Mouse (Mus musculus) heart, embryonic 15.5 days (tissue): Measurements from ENCODE around the gene Phc1. TPM values are rescaled to one million over a fixed set of nuclear protein-coding genes. Genes with fewer than 3 reads are reported as not detected.
A peak's percentile ranks its signal among the peaks of the same experiment; 100 is the strongest.

ENCODE experiments used
- ATAC-seq: fragments of 200-750 bp; cut with Nextera tagmentation; replicated peaks from 2 replicates; pipeline ENCODE4 v1.8.0; 2017; ENCODE audit warnings: low read depth, moderate TSS enrichment; ENCODE audit not compliant: insufficient number of reproducible peaks, insufficient read depth, low FRiP score
- H3K27ac ChIP-seq: fragments of 300-500 bp; sonication (generic); 2 replicates; pipeline ENCODE4 v1.5.1; 2015; ENCODE audit warnings: mild to moderate bottlenecking, inconsistent platforms
- H3K27me3 ChIP-seq: fragments of 300-500 bp; sonication (generic); 2 replicates; pipeline ENCODE4 v1.6.1; 2015; ENCODE audit warnings: inconsistent platforms
- H3K36me3 ChIP-seq: fragments of 300-500 bp; sonication (generic); 2 replicates; pipeline ENCODE4 v1.6.1; 2015; ENCODE audit warnings: mild to moderate bottlenecking, inconsistent platforms
- H3K4me1 ChIP-seq: fragments of 300-500 bp; sonication (generic); replicated peaks from 2 replicates; pipeline ENCODE4 v1.6.1; 2015; ENCODE audit warnings: inconsistent platforms
- H3K4me2 ChIP-seq: fragments of 300-500 bp; sonication (generic); 2 replicates; pipeline ENCODE4 v1.6.1; 2015; ENCODE audit warnings: inconsistent platforms, mild to moderate bottlenecking, moderate library complexity
- H3K4me3 ChIP-seq: fragments of 300-500 bp; sonication (generic); 2 replicates; pipeline ENCODE4 v1.5.1; 2015; ENCODE audit warnings: mild to moderate bottlenecking, inconsistent platforms
- H3K9ac ChIP-seq: fragments of 300-500 bp; sonication (generic); 2 replicates; pipeline ENCODE4 v1.6.1; 2015; ENCODE audit warnings: mild to moderate bottlenecking, inconsistent platforms
- H3K9me3 ChIP-seq: fragments of 300-500 bp; sonication (generic); replicated peaks from 2 replicates; pipeline ENCODE4 v1.6.1; 2016; ENCODE audit warnings: inconsistent platforms
- WGBS: fragments of 180-500 bp; shearing (Covaris S2); methylation state at CpG from one replicate; pipeline ENCODE4 v1.1.7; 2015; ENCODE audit warnings: mixed read lengths; 5-methylcytosine and 5-hydroxymethylcytosine counted together
- polyA plus RNA-seq: library from polyadenylated mRNA; unstranded; fragments of >200 nt; fragmentation: Nextera tagmentation; extraction: Ambion mirVana; gene quantifications from 2 replicates; pipeline ENCODE4 v1.2.1, GENCODE M21; 2015

Phc1 gene
- polyA plus RNA-seq, 1 experiment from 2014 or later: 8.5 TPM

DNA sequence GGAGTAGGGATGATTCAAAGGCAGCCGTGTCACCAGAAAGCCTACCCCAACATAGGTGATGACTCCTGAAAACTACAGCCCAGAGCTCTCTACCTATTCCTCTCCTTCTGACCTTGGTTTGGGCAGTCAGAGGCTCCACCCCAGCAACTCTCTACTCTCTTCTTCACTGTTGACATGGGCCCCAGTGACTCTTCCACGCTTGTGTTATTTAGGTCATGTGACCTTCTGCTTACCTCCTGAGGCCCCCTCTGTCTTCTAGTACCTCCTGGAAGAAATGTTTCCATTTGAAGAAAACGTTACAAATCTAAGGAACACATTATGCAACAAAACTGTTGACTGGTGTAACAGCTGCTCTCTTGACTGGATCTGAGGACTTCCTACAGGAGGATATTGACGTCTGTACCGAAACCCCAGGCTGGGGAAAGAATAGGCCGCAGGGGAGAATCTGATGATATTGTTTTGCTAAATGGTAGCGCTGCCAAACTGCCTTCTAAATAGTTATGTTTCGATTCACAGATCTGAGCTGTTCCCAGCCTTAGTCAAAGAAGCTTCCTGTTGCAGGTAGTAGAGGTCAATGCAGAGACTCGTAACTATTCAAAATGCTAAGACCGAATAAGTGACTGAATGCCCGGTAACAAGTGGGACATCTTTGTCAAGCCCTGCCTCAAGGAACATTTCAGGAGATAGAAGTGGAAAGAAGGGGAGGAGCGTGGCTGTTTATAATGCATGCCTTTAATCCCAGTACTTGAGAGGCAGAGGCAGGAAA lies 35.4 kb downstream of the Phc1 start:
- ATAC-seq: no peak
- peaks cover 9% of the 10 kb centered on the region for H3K4me1 ChIP-seq
- 79% methylated on average over 12 of the region's 12 CpGs for WGBS
- H3K27ac ChIP-seq: no peak overlapping the region
- H3K27me3 ChIP-seq: no peaks in the 10 kb centered on the region
- H3K4me2 ChIP-seq: no peak overlapping the region
- no peak overlapping the region for H3K4me3 ChIP-seq
- H3K9ac ChIP-seq: no peak overlapping the region
- H3K36me3 ChIP-seq: no peaks in the 10 kb centered on the region
- no peaks in the 10 kb centered on the region for H3K9me3 ChIP-seq

- H3K36me3 ChIP-seq: no peaks in the 10 kb centered on the region
- ATAC-seq: no peak
- no peak overlapping the region for H3K27ac ChIP-seq
- no peak overlapping the region for H3K9ac ChIP-seq
- 33% methylated on average over 6 of the region's 6 CpGs for WGBS
- no peaks in the 10 kb centered on the region for H3K9me3 ChIP-seq
- H3K27me3 ChIP-seq: no peaks in the 10 kb centered on the region
- peak overlapping the region; percentile 45; the same call in 1 of the 2 replicates for H3K4me2 ChIP-seq
- H3K4me1 ChIP-seq: peaks cover 3% of the 10 kb centered on the region; the same call in 1 of the 2 replicates
- no peak overlapping the region for H3K4me3 ChIP-seq
Measured at GRCm38 (mm10) chr6:122304355-122304754, 36.0 kb downstream of the Phc1 start.

DNA sequence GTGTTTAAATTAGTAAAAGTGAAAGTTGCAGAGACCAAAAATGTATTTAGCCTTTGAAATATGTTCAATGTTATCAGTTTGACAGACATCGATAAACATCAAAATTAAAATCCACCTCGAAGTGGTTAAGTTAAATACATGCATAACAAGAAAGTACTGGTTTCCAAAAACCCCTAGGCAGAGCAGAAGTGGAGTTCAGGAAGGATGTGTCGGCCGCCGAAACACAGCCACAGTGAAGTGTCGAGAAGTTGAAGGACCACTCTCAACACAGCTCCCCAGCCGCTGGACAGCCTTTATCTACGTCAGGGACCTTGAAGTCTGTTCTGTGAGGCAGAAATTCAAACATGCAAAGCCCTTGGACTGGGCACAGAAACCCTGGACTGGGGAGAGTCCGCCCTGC lies 36.8 kb downstream of the Phc1 start:
- no peak for ATAC-seq
- Histone ChIP-seq H3K36me3 (no peaks in the 10 kb centered on the region), H3K4me1 (peaks cover 3% of the 10 kb centered on the region; the same call in 1 of the 2 replicates), H3K4me3 (no peak overlapping the region), H3K4me2 (peak overlapping the region; percentile 45), H3K9ac (no peak overlapping the region), H3K27me3 (no peaks in the 10 kb centered on the region), H3K9me3 (no peaks in the 10 kb centered on the region), H3K27ac (no peak overlapping the region)
- 42% methylated on average over 9 of the region's 9 CpGs for WGBS

DNA sequence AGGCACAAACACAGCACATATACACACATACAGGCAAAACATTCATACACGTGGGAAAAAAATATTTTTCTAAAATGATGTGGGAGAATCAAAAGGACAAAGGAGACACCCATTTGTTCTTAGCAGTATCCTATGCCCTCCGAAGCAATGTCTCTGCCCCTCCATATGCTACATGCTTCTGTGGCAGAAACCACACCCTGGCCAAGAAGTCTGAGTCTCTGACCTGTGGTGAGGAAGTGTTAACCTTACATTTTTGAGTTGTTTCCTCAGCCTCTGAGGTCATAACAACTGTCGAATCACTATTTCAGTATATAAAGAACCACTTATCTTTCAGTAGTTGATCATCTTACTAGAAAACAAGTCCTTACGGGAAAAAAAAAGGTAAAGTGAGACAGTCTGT lies 37.7 kb downstream of the Phc1 start:
- WGBS: 72% methylated on average over 4 of the region's 4 CpGs
- Histone ChIP-seq H3K9me3 (no peaks in the 10 kb centered on the region), H3K9ac (no peak overlapping the region), H3K27me3 (no peaks in the 10 kb centered on the region), H3K4me1 (no peaks in the 10 kb centered on the region; the same call in 1 of the 2 replicates), H3K36me3 (no peaks in the 10 kb centered on the region), H3K4me3 (no peak overlapping the region), H3K4me2 (no peak overlapping the region), H3K27ac (no peak overlapping the region)
- ATAC-seq: no peak

DNA sequence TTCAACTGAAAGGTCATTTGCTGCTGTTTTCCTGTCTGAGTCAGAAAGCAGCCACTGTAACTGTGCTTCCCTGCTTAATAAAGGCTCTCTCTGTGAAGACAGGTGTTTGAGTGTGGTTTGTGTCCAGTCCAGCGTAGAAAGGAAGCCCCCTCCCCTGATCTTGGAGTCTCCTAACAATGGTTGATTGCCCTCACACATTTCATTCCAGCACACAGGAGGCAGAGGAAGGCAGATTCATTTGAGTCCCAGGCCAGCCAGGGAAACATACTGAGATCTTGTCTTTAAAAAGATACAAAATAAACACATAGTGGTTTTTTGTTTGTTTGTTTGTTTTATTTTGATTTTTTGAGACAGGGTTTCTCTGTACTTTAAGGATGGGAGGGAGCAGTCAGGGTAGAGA lies 38.2 kb downstream of the Phc1 start:
- Histone ChIP-seq H3K27ac (no peak overlapping the region), H3K9me3 (no peaks in the 10 kb centered on the region), H3K36me3 (no peaks in the 10 kb centered on the region), H3K4me2 (no peak overlapping the region), H3K4me1 (no peaks in the 10 kb centered on the region; the same call in none of the 2 replicates), H3K4me3 (no peak overlapping the region), H3K9ac (no peak overlapping the region), H3K27me3 (no peaks in the 10 kb centered on the region)
- 76% methylated on average over 1 of the region's 1 CpGs for WGBS
- no peak for ATAC-seq

DNA sequence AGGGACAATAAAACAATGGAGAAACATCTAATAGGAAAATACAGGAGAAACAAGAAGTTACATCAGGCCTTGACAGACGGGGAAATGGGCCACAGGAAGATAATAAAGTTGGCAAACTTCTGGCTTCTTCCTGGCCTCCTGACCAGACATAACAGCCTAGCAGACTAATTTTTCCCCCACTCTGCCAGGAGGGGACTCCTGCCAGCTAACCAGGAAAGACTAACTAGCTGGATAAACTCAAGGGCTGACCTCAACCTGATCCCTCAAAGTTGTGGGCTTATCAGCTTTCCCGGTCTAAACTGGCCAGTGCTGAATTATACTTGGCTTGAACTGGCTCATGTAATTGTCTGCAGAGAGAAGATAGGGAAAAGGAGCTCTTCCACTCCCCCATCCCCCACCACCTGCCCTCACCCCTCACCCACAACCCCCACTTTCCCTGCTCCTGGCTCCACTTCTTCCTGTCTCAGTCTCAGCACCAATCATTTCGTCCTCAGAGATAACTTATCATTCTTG lies 40.7 kb downstream of the Phc1 start:
- ATAC-seq: 0 out of 2 replicates have a peak, but pooled peaks have one; percentile 23
- 25% methylated on average over 3 of the region's 3 CpGs for WGBS

GRCm38 (mm10) chr6:122298223-122298609 lies 42.1 kb downstream of the Phc1 start:
- peak overlapping the region; percentile 78; the same call in 1 of the 2 replicates for H3K4me2 ChIP-seq
- 67% methylated on average over 4 of the region's 4 CpGs for WGBS

More for the DNA sequence above, 40.7 kb downstream of the Phc1 start:
- H3K9ac ChIP-seq: no peak overlapping the region
- no peak overlapping the region for H3K4me3 ChIP-seq
- H3K27ac ChIP-seq: no peak overlapping the region
- no peaks in the 10 kb centered on the region for H3K27me3 ChIP-seq
- H3K9me3 ChIP-seq: no peaks in the 10 kb centered on the region
- H3K36me3 ChIP-seq: no peaks in the 10 kb centered on the region
- H3K4me2 ChIP-seq: no peak overlapping the region
- peaks cover 4% of the 10 kb centered on the region for H3K4me1 ChIP-seq

DNA sequence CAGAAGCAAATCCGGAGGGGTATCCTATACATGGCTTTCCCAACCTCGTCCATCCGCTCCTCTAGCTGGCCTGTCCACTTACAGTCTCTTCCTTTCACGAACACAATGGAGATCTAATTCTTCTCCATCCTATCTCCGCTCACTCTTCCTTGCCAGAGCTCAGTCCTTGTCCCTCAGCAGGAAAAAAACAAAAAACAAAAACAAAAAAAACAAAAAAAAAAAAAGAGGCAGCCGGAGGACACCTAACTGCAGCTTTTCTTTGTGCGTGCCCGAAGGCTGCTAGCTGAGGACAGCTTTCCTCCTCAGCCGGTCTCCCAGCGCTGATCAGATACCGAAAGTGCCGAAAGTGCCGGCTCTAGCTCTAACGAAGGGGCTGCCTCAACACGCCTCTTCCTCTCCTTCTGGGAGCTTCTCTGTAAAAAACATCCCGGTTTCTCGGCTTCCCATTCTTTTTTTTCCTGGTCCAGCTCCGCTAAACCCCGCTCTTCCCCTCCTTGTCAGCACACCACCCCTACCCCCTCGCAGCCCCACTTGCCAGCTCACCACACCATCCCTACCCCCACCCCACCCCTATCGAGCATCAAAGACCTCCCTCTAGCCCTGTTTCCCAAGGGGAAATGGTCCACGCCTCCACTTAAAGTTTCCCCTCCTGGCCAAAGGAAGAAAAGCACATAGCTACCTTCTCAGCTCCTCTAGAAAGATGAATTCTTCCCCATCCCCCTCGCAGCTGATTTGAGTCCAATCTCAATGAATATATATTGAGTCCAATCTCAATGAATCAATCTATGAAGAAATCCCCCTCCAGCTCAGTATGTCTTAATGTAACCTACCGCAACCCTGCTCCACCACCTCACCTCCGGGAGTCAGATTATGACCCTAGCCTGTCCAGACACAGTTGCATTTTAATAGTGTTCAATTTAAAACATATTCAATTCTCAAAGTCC lies 42.8 kb downstream of the Phc1 start:
- peak overlapping the region; percentile 78 for H3K4me2 ChIP-seq
- no peaks in the 10 kb centered on the region for H3K27me3 ChIP-seq
- H3K4me1 ChIP-seq: peaks cover 4% of the 10 kb centered on the region; the same call in 1 of the 2 replicates
- peak overlapping the region; percentile 19 for H3K27ac ChIP-seq
- 6% methylated on average over 25 of the region's 25 CpGs for WGBS
- no peaks in the 10 kb centered on the region for H3K36me3 ChIP-seq
- peak overlapping the region; percentile 47 for H3K4me3 ChIP-seq
- 0 out of 2 replicates have a peak, but pooled peaks have one; percentile 13 for ATAC-seq
- no peaks in the 10 kb centered on the region for H3K9me3 ChIP-seq
- H3K9ac ChIP-seq: peak overlapping the region; percentile 23

More at GRCm38 (mm10) chr6:122298223-122298609, 42.1 kb downstream of the Phc1 start:
- H3K27me3 ChIP-seq: no peaks in the 10 kb centered on the region
- no peak; the same call in 1 of the 2 replicates for ATAC-seq
- peaks cover 4% of the 10 kb centered on the region; the same call in 1 of the 2 replicates for H3K4me1 ChIP-seq
- no peak overlapping the region for H3K9ac ChIP-seq
- H3K4me3 ChIP-seq: no peak overlapping the region; the same call in 1 of the 2 replicates
- no peak overlapping the region for H3K27ac ChIP-seq
- no peaks in the 10 kb centered on the region for H3K36me3 ChIP-seq
- H3K9me3 ChIP-seq: no peaks in the 10 kb centered on the region

DNA sequence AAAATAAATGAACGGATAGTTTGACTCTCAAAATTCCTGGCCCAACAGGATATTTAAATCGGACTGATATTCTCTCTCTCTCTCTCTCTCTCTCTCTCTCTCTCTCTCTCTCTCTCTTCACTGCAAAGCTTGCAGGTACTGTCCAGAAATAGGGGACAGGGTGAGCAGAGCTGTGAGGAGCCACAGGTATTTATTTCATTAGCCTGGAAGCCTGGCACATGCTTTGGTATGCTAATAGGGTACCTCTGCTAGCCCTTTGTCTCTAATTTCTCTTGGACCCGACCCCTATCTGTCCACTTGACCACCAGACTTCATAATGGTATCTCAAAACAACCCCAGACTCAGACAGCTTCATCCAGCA lies 43.5 kb downstream of the Phc1 start:
- Histone ChIP-seq H3K9me3 (no peaks in the 10 kb centered on the region), H3K27ac (no peak overlapping the region), H3K4me2 (peak overlapping the region; percentile 78), H3K9ac (no peak overlapping the region), H3K36me3 (no peaks in the 10 kb centered on the region), H3K27me3 (no peaks in the 10 kb centered on the region), H3K4me1 (peaks cover 4% of the 10 kb centered on the region; the same call in 1 of the 2 replicates), H3K4me3 (peak overlapping the region; percentile 47)
- no peak for ATAC-seq
- WGBS: 28% methylated on average over 3 of the region's 3 CpGs

- H3K4me3 ChIP-seq: no peak overlapping the region
- ATAC-seq: no peak
- no peaks in the 10 kb centered on the region for H3K27me3 ChIP-seq
- no peaks in the 10 kb centered on the region for H3K9me3 ChIP-seq
- H3K9ac ChIP-seq: no peak overlapping the region
- no peak overlapping the region for H3K27ac ChIP-seq
- WGBS: 49% methylated on average over 9 of the region's 9 CpGs
- H3K36me3 ChIP-seq: no peaks in the 10 kb centered on the region
- H3K4me1 ChIP-seq: peaks cover 4% of the 10 kb centered on the region; the same call in 1 of the 2 replicates
- no peak overlapping the region for H3K4me2 ChIP-seq
Measured at GRCm38 (mm10) chr6:122295242-122295641, 45.1 kb downstream of the Phc1 start.

DNA sequence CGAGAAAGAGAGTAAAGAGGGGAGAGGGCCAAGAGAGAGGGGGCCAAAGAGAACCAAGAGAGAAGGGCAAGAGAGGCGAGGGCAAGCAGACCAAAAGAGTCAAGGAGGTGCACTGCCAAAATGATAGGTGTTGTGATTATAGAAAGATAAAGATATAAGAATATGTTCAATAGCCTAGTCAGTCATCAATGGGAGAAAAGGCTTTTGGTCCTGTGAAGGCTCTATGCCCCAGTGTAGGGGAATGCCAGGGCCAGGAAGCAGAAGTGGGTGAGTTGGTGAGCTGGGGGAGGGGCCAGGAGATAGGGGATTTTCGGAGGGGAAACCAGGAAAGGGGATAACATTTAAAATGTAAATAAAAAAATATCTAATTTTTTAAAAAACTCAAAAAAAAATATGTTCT lies 46.1 kb downstream of the Phc1 start:
- ATAC-seq: no peak
- 73% methylated on average over 3 of the region's 3 CpGs for WGBS
- H3K4me2 ChIP-seq: no peak overlapping the region
- no peak overlapping the region for H3K9ac ChIP-seq
- H3K36me3 ChIP-seq: no peaks in the 10 kb centered on the region
- no peak overlapping the region for H3K4me3 ChIP-seq
- H3K4me1 ChIP-seq: peaks cover 4% of the 10 kb centered on the region; the same call in 1 of the 2 replicates
- H3K9me3 ChIP-seq: no peaks in the 10 kb centered on the region
- H3K27me3 ChIP-seq: no peaks in the 10 kb centered on the region
- H3K27ac ChIP-seq: no peak overlapping the region
